Mouse (Mus musculus) large intestine, adult 2 months (tissue): ENCODE measurements around the gene Bad. TPM values are rescaled to one million over a fixed set of nuclear protein-coding genes. Genes with fewer than 3 reads are reported as not detected.
"Not testable (repeated sequence)": the region's sequence is repeated elsewhere in the genome, so short reads cannot be mapped to it uniquely, and the experiment has no call there.

ENCODE experiments used
- DNase-seq: peaks from one replicate; pipeline ENCODE4 v3.0.0-alpha.2; 2012; ENCODE audit warnings: low read depth, low spot score
- WGBS: fragments of 180-500 bp; shearing (Covaris S2); methylation state at CpG from one replicate; pipeline ENCODE4 v1.1.7; 2018; 5-methylcytosine and 5-hydroxymethylcytosine counted together
- polyA plus RNA-seq: library from polyadenylated mRNA; depleted of rRNA; stranded (reverse); fragments of >200 nt; gene quantifications from 2 replicates; pipeline ENCODE4 v1.2.3, GENCODE M21; 2012; rRNA removed

Bad gene
- polyA plus RNA-seq: 78.2 and 105 TPM in 2 replicates

DNA sequence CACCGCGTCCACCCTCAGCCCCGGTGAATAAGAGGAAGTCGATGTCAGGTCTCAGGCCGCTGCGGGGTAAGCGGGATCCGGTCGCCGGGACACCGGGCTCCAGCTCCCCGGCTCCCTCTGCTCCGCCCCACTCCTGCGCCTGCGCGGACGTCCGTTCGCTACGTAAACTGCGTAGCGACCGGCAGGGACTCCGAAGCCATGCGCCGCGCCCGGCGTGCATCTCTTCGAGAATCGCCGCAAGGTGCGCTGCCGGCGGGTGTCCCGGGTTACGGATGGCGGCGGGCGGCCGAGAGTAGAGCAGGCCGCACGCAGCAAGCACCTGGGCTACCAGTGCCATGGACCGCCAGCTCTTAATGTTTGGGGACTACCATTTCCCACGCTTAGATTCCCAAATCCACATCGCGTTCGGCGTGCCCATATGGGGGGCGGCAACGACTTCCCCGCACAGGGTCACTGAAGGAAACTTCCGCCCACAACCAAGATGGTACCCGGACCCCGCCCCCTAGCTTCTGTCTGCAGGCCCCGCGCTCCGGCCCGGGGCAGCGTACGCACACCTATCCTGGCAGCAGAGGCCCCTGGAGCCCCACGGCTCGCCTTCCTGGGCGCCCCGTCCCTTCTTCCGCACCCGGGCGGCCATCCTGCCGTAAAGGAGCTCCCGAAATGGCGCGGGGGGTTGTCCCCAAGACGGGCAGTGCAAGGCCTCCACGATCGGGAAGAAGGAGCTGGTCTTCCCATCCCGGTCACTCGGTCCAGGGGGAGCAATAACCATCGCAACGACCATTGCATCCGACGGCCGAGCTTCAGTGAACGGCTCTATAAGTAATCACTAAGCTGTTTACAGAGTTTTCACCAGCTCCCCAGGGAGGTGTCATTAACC, at the start of gene Bad:
TSS of gene Bad (plus strand) at position 490 of the 877 bp plus-strand sequence.
- 1% methylated on average over 83 of the region's 83 CpGs for WGBS
- no peak for DNase-seq

DNA sequence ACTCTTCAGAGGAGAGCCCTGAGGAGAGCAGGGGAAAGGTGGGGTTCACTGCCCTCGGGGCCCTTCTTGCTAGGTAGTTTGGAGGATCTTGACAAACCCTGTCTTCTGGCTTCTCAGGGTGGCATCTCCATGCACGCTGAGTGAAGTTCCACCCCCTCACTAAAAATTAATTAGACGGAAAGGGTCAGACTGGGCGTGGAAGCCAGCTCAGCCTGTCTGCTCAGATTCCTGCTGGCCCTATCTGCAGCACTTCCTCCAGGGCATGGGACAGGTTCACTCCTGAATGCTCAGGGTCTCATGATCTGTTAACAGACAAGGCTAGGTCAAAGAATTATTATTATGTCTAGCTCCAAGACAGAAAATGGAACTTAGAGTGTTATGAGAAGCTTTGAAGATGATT, 49.1 kb upstream of the Bad start:
- no peak for DNase-seq
- WGBS: 24% methylated on average over 4 of the region's 4 CpGs

DNA sequence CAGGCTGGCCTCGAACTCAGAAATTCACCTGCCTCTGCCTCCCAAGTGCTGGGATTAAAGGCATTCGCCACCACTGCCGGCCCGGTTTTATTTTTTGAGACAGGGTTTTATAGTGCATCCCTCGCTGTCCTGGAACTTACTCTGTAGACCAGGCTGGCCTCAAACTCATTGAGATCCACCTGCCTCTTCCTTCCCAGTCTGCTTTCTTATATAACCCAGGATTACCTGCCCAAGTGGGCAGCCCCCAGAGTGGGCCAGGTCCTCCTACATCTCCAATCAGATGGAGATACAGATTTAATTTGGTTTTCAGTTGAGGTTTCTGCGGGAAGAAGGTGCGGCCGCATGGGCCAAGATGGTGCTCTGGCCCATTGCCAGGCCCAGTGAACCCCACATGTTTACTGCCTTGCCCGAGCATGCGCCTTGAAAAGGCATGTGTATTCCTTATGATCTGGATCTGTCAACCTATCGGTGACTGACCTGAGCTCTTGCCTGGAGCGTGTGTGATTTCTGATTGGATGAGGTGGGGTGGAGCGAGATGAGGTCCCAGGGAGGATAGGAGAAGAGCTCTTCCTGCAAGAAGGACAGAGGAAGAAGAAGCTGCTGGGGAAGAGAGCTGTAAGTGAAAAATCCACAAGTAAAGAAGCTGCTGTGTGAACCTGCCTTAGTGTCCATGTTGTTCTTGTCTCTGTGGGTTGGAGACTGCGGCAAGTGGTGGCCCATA, 47.8 kb upstream of the Bad start:
- WGBS: 87% methylated on average over 14 of the region's 14 CpGs
- DNase-seq: no peak

DNA sequence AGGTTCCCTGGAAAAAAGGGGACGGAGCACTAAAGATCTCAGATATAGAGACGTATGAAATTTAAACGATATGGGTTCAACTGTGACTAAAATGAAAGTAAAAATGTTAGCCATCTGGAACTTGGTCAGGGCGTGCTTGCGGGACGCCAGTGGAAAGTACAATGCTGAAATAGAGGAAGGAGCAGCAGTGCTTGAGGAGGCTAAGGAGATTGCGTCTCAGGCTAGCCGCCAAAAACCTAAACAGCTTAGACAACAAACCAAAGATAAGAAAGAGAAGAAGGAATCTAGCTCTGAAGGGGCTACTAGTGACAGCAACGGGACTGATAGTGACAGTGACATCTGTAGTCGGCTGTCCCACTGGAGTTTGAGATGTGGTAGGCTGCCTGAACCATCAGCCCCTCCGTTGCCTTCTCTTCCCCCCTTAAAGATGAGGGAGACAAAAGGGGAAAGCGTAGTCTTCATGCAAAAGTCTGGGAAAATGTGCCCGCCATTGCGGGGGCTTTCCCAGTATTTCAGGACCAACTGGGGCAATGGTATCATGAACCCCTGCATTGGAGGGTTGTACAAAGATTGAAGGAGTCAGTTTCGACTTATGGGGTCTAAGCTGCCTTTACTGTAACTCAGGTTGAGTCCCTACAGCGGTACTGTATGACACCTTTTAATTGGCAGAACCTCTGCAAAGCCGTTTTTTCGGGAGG, 45.9 kb upstream of the Bad start:
- WGBS: 65% methylated on average over 18 of the region's 18 CpGs
- DNase-seq: not testable (repeated sequence)

DNA sequence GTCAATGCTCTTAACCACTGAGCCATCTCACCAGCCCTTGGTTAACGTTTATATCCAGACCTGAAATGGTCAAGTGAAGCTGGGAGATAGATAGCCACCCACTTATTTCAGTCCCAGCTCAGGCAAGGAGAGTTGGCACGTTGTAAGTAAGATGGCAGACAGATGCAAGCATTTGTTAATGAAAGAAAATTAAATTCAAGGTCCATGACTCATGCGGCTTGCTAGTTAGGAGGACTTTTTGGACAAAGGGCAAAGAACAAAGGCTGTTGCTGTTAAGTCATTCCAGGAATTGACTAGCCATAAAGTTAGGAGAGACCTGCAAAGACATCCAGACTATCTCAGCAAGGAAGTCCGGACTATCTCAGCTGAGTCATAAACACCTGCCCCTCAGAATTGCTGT, 42.0 kb upstream of the Bad start:
- no peak for DNase-seq
- WGBS: 41% methylated on average over 4 of the region's 4 CpGs

DNA sequence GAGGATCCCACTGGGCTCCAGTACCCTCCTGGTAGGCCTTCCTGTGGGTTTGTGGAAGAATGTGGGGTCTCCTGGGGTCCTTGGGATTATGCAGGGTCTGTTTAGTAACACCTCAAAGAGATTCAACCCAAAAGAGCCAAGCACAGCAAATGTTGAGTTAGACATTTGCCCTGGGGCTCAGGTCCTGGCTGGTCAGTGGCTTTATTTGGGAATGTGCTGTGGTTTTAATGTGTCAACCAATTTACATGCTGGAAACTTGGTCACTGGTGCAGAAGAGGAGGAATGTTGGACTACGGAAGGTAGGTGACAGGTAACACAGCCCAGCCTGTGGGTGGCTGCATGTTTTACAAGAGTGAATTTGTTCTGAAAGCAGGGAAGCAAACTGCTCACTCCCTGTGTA, 38.6 kb upstream of the Bad start:
- WGBS: 79% methylated on average over 1 of the region's 1 CpGs
- DNase-seq: no peak

DNA sequence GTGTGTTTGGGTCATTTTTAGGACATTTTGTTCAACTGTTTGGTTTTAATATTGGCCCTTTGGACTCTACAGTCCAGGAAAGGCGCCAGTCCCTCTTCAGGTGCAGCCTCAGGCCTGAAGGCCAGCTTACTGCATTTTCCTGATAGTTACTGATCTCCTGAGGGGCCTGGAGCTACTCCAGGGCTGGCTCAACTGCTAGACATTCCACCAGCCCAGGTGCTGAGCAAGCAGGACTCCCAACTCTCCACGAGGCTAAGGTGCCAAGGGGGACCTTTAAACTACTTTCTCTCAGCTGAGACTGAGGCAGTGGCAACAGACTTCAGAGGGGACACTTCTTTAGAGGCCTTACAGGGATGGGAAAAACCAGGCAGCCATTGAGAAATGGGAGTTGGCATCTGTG, 36.8 kb upstream of the Bad start:
- no peak for DNase-seq
- 72% methylated on average over 2 of the region's 2 CpGs for WGBS

DNA sequence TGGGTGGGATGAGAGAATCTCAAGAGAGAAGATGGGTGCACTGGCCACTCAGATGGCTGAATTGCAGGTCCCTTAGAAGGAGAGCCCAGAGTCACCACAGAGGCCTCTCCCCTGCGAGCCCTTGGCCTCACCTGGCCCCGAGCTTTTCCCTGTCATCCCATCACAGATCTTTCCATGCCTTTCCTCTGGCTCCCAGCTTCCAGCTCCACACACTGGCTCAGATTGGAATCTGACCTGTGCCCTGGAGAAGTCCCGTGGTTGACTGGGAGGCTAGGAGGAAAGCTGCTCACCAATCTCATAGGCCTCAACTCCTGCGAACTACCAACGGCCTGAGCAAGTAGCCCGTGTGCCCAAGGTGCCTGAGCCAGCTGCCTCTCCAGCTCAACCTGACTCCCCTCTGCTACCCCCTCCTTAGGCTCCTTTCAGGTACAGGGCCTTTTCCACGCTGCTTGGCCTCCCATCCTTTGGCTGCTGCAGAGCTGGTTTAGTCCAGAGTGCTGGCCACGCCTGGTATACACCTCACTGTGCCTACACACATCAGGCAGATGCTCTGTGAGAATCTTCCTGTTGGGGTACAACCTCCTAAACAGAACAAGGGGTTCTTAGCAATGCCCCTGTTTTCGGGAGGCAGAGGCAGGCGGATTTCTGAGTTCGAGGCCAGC, 36.0 kb upstream of the Bad start:
- WGBS: 89% methylated on average over 11 of the region's 11 CpGs
- DNase-seq: no peak

DNA sequence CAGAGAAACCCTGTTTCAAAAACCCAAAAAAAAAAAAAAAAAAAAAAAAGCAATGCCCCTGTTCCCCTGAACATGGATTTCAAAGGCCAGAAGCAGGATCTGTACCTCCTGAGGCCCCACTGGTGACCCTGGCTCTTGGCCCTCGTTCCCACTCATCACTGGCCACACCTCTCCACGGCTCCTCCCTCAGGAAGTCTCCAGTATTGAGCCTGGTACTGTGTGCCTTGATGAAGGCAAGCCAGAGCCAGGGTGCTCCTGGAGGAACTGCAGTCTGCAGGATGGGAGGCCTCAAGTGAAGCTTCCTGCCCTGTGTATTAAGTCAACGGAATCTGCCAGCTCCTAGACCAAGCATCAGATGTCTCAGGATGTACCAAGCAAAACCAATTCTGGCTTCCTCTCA, 35.5 kb upstream of the Bad start:
- DNase-seq: no peak
- 69% methylated on average over 3 of the region's 3 CpGs for WGBS

DNA sequence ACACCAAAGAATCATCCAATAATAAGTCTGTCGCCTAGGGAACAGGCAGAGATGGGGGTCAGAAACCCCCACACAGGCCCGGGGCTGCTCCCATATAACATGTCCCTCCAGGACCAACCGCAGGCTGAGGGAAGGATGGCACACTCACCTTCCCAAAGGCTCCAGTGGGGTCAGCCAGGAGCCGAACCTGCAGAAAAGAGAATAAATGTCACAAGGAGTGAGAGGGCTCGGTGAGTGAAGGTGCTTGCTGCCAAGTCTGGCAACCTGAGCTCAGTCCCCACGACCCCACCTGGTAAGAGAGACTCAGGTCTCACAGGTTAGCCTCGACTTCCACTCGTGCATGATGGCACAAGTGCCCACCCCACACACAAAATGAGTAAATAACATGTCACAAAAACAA, 34.6 kb upstream of the Bad start:
- WGBS: 90% methylated on average over 8 of the region's 8 CpGs

DNA sequence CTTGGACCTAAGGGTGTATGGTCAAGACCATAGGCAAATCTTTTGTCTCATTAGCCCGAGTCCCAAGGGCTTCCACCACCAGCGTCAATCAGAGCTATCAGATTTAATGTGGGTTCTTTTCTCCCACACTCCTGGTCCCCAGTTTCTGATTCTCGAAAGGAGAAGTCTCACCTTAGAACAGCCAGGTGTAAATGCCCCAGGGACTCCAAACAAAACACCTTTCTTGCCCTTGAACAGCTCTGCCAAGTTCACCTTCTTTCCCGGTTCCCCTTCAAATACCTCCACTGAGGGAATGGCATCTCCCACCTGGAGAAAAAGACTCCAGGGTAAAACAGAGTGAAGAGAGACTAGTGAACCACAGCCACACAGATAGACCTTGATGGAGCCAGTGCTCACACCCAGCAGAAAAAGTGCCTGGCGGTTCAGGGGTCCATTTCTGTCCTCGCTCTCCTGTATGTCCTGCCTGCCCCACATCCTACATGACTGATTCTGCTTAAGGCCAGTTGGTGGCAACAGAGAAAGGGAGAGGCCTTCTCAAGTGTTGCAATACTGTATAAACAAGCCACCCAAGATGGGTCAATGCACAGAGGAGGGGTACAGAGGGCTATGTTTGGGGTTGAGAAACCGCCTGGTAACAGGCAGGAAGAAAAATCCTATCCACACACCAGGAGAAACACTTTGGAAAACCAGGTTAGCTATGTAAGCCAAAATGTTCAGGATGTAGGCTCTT, 33.7 kb upstream of the Bad start:
- DNase-seq: no peak
- WGBS: 78% methylated on average over 7 of the region's 7 CpGs

More for the DNA sequence above, 34.6 kb upstream of the Bad start:
- DNase-seq: no peak

DNA sequence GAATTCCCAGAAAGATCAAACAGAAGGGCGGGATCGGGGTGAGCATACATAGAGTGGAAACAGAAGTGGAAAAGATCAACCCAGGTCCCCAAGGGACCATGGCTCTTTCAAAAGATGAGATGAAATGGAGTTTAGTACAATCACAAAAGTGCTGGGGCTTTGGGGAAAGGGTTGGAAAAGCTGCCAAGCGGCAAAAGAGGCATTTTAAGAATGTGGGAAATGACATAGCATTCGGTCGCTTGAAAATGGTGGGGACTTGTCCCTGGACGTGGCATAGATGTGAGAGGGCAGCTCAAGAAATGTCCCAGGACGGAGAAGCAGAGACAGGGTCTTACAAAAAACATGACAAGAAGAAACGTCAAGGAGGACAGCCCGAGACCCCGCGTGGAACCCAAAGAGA, 32.6 kb upstream of the Bad start:
- no peak for DNase-seq
- 2% methylated on average over 11 of the region's 11 CpGs for WGBS

DNA sequence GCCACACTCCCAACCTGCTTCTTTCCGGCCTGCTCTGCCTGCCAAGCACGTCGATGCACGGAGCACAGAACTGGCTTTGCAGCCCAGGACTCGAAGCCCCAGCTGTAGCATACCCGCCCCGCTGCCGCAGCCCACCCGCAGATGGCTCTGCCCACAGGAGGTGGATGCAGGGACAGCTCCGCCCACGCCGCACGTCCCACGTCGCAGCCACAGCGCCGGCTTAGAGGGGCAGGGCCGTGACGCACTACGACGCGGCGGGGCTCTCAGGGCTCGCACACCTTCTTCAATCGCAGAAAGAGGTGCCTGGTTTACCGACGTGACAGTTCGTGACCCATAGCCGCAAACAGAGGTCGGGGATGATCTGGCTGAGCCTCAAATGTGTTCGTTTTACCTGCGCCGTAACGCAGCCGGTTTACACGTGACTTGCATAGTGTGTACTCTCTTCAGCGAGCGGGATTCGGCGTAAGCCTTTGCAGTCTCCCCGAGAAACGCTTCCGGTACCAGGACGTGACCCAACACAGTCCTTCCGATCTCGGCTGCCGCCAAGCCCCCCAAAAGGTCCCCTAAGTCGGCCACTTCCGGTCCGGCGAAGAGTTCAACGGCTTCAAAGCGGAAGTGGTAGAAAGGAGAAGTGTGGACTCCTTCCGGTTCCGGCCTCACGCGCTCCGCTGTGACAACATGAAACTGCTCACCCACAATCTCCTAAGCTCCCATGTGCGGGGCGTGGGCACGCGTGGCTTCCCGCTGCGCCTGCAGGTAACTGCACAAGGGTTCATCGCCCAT, 32.0 kb upstream of the Bad start, which contains the start of the genes Trmt112 and Prdx5:
TSS of gene Trmt112 (plus strand) at position 192 of the 783 bp plus-strand sequence.
TSS of gene Prdx5 (minus strand) at position 600 of the 783 bp plus-strand sequence.
- under 1% methylated on average over 65 of the region's 65 CpGs for WGBS
- DNase-seq: peak; percentile 68

DNA sequence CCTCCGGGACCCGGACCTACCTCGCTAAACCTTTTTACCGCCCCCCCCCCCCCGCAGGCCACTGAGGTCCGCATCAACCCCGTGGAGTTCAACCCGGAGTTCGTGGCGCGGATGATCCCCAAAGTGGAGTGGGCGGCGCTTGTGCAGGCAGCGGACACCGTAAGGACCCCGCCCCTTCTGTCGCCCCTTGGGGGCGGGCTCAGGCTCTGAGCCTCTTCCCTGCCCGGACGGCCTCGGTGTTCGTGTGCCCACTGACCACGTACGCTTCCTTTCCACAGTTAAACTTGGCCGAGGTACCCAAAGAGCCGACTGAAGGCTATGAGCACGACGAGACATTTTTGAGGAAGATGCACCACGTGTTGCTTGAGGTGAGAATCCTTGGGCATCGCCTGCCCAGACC, 31.4 kb upstream of the Bad start:
- not testable (repeated sequence) for DNase-seq
- WGBS: under 1% methylated on average over 30 of the region's 30 CpGs

DNA sequence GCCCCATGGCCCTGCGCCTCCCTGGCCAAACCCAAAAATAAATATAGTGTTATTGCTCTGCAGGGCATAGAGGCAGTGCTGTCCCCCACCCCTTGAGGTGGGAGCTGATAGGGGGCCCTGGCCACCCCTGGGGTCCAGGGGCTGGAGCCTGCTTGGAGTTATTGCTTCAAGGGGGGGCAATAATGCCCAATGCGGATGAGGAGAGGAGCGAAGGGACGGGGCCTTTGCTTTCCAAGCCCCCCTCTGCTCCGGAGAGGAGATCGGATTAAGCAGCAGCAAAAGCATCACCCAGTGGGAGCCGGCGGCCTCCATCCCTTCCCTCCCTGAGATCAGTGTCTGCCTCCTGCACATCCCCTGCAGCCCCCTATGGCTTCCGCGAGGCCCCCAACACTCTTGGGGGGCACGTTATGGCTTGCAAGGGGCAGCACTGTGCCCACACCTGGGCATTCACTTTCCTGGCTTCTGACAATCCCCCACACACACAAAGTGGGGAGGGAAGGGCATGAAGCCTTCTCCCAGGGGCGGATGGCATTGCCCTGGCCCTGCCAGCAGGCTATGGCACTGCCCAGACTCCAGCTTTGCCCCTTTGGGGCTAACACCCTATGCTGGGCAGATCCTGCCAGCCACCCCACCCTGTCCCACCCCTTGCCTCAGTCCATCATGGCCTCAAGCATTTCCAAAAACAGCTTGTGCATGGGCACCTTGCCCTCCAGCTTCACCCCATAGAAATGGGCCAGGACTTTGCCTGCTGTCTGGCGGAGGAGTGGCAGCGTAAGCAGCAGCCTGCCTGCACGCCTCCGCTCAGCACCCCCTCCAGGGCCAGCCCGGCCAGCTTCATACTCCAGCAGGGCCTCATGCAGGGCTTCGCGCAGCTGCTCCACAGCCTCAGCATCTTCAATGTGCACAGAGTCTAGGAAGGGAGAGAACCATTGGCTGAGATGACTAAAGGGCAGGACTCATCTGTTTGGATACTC, 30.3 kb upstream of the Bad start:
- DNase-seq: no peak
- WGBS: 77% methylated on average over 19 of the region's 19 CpGs

DNA sequence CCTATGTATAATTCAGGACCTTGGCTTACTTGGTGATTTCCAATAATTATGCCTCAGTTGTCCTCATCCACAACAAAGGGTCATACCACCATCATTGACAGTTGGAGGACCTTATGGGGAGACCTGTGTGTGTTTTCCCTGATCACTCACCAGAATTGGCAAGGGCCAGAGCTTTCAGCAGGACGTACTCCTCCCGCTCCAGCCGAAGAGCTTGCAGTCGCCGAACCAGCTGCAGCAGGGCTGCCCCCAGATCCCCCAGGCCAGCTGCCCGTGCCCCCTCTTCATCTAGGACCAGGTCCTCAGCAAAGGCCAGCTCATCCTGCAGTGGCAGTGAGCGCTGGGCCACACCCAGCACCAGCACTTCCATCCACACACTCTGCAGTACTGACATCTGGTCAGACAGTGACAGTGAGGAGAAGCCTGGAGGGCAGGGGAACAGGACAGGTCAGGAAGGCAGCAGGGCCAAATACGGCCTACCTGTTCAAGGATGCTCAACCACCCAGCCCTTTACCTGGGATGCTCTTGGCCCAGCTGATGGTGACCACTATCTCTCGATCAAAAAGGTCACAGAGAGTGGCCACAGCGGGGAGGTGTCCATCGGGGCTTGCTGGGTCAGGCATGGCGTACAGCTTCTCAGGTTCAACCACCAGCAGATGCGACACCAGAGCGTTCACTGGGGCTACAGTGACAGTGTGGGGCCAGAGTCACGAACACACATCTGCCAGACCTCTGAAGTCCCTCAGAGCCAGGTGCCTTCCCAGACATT, 29.3 kb upstream of the Bad start:
- no peak for DNase-seq
- WGBS: 91% methylated on average over 15 of the region's 15 CpGs
